Mouse (Mus musculus): ENCODE results near the gene Clmp. TPM values are rescaled to one million over a fixed set of nuclear protein-coding genes. Genes with fewer than 3 reads are reported as not detected.
"Not testable (repeated sequence)": the region's sequence is repeated elsewhere in the genome, so short reads cannot be mapped to it uniquely, and the experiment has no call there.

Clmp gene
- polyA plus RNA-seq, 1 experiment = 48.4 TPM

GRCm38 (mm10) chr9:40762354-40762753 is 76.6 kb downstream of the Clmp start:
- no peak for DNase-seq (ENCODE audit: low read depth)

GRCm38 (mm10) chr9:40764887-40765580 is 79.3 kb downstream of the Clmp start:
- no peak for DNase-seq (ENCODE audit: low read depth)
- TF ChIP-seq CTCF (IDR thresholded peaks at IDR 0.05; ENCODE audit: borderline replicate concordance, extremely low read depth, insufficient read depth, insufficient read length) = no peak

More at GRCm38 (mm10) chr9:40762354-40762753, 76.6 kb downstream of the Clmp start:
- TF ChIP-seq CTCF (IDR thresholded peaks at IDR 0.05; ENCODE audit: borderline replicate concordance, extremely low read depth, insufficient read depth, insufficient read length) = no peak
- TF ChIP-seq POLR2A (IDR thresholded peaks at IDR 0.05; ENCODE audit: borderline replicate concordance, extremely low read depth, insufficient read depth, insufficient read length, poor library complexity, severe bottlenecking) = no peak

- DNase-seq (ENCODE audit: low read depth) = no peak
- TF ChIP-seq CTCF (IDR thresholded peaks at IDR 0.05; ENCODE audit: borderline replicate concordance, extremely low read depth, insufficient read depth, insufficient read length) = no peak
- no peak for TF ChIP-seq POLR2A (IDR thresholded peaks at IDR 0.05; ENCODE audit: borderline replicate concordance, extremely low read depth, insufficient read depth, insufficient read length, poor library complexity, severe bottlenecking)
These were observed 79.8 kb downstream of the Clmp start for GRCm38 (mm10) chr9:40765581-40765940.

GRCm38 (mm10) chr9:40766058-40766605 is 80.4 kb downstream of the Clmp start:
- TF ChIP-seq POLR2A (IDR thresholded peaks at IDR 0.05; ENCODE audit: borderline replicate concordance, extremely low read depth, insufficient read depth, insufficient read length, poor library complexity, severe bottlenecking) (no peak), CTCF (IDR thresholded peaks at IDR 0.05; ENCODE audit: borderline replicate concordance, extremely low read depth, insufficient read depth, insufficient read length) (no peak)
- DNase-seq (ENCODE audit: low read depth) = no peak

- TF ChIP-seq POLR2A (IDR thresholded peaks at IDR 0.05; ENCODE audit: borderline replicate concordance, extremely low read depth, insufficient read depth, insufficient read length, poor library complexity, severe bottlenecking) = no peak
- no peak for TF ChIP-seq CTCF (IDR thresholded peaks at IDR 0.05; ENCODE audit: borderline replicate concordance, extremely low read depth, insufficient read depth, insufficient read length)
These were observed 82.2 kb downstream of the Clmp start for GRCm38 (mm10) chr9:40767946-40768345.

GRCm38 (mm10) chr9:40772246-40772645 is 86.5 kb downstream of the Clmp start:
- peak; percentile 40 for DNase-seq (ENCODE audit: low read depth)
- TF ChIP-seq CTCF (IDR thresholded peaks at IDR 0.05; ENCODE audit: borderline replicate concordance, extremely low read depth, insufficient read depth, insufficient read length) = no peak
- no peak for TF ChIP-seq POLR2A (IDR thresholded peaks at IDR 0.05; ENCODE audit: borderline replicate concordance, extremely low read depth, insufficient read depth, insufficient read length, poor library complexity, severe bottlenecking)

More at GRCm38 (mm10) chr9:40767946-40768345, 82.2 kb downstream of the Clmp start:
- DNase-seq (ENCODE audit: low read depth) = no peak

GRCm38 (mm10) chr9:40773142-40773541 is 87.4 kb downstream of the Clmp start:
- DNase-seq (ENCODE audit: low read depth) = not testable (repeated sequence)

- no peak for DNase-seq (ENCODE audit: low read depth)
- TF ChIP-seq CTCF (IDR thresholded peaks at IDR 0.05; ENCODE audit: borderline replicate concordance, extremely low read depth, insufficient read depth, insufficient read length) (no peak), POLR2A (IDR thresholded peaks at IDR 0.05; ENCODE audit: borderline replicate concordance, extremely low read depth, insufficient read depth, insufficient read length, poor library complexity, severe bottlenecking) (no peak)
These were observed 88.1 kb downstream of the Clmp start for GRCm38 (mm10) chr9:40773869-40774268.

- TF ChIP-seq CTCF (IDR thresholded peaks at IDR 0.05; ENCODE audit: borderline replicate concordance, extremely low read depth, insufficient read depth, insufficient read length) = no peak
- no peak for DNase-seq (ENCODE audit: low read depth)
These were observed 90.3 kb downstream of the Clmp start for GRCm38 (mm10) chr9:40776044-40776443.

- TF ChIP-seq CTCF (IDR thresholded peaks at IDR 0.05; ENCODE audit: borderline replicate concordance, extremely low read depth, insufficient read depth, insufficient read length) = no peak
- no peak for TF ChIP-seq POLR2A (IDR thresholded peaks at IDR 0.05; ENCODE audit: borderline replicate concordance, extremely low read depth, insufficient read depth, insufficient read length, poor library complexity, severe bottlenecking)
- DNase-seq (ENCODE audit: low read depth) = no peak
These were observed 90.9 kb downstream of the Clmp start for GRCm38 (mm10) chr9:40776459-40777248.

- no peak for TF ChIP-seq POLR2A (IDR thresholded peaks at IDR 0.05; ENCODE audit: borderline replicate concordance, extremely low read depth, insufficient read depth, insufficient read length, poor library complexity, severe bottlenecking)
- TF ChIP-seq CTCF (IDR thresholded peaks at IDR 0.05; ENCODE audit: borderline replicate concordance, extremely low read depth, insufficient read depth, insufficient read length) = no peak
- DNase-seq (ENCODE audit: low read depth) = no peak
These were observed 94.3 kb downstream of the Clmp start for GRCm38 (mm10) chr9:40780111-40780510.

Data from brain, embryonic 14.5 days (tissue).